Mouse (Mus musculus): ENCODE measurements at regions not wholly inside any gene's neighbourhood (a gene's known extent, or its start where the extent isn't known, plus 50 kb on each side); places are given as distances from the start of the nearest gene placed in this dataset.

DNA sequence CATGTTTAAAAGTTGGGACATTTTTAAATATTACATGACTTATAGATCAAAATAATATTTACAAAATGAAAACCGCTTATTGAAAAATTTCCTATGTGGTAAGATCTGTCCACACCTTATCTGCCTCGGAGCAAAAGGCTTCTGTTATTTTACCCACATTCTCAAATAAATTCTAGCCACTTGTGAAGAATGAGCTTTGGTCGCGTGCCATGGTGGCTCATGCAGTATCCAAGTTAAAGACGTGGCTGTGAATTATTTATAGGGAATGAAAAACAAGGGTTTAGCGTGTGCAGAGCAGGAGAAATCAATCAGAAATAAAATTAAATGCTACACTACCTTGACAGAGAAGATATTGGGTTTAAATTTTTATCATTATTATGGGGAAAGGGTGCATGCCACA, 430.7 kb upstream of the Cited2 start:
- TF ChIP-seq POLR2A (IDR thresholded peaks at IDR 0.05; ENCODE audit: insufficient read depth, low read depth, low read length) (no peak), CTCF (IDR thresholded peaks at IDR 0.05) (no peak), EP300 (IDR thresholded peaks at IDR 0.05; ENCODE audit: insufficient read depth, low read depth, low read length) (no peak)

Data from heart, adult 2 months (tissue).